ENCODE assay signal across 20 mouse cellular contexts in genomic region chr2:139788658-139789057, GRCm38 (mm10).
DNase-seq lines count a peak whose midpoint lies in the region; ATAC-seq and TF ChIP-seq lines count a peak whose summit lies in the region.
"Had no signal": no experiment of that assay in that cellular context is flagged by ENCODE, and none has a peak within 500 bp of the region (broad histone marks: within the 10 kb centered on the region; RNA-seq: fewer than 3 reads in every experiment).

No protein-coding gene starts in this region.

- no peak for TF ChIP-seq POLR2A in liver, adult 2 months (IDR thresholded peaks at IDR 0.05; ENCODE audit: extremely low read depth, insufficient read depth, low read length)

- no peak overlapping the region for H3K9ac ChIP-seq in liver, adult 2 months (ENCODE audit: low read depth, low read length)
- no peak overlapping the region for H3K9ac ChIP-seq in liver, embryonic 11.5 days (ENCODE audit: low read depth, low read length)
- H3K9ac ChIP-seq: forebrain, embryonic 13.5 days; heart, embryonic 13.5 days; hindbrain, embryonic 12.5 days; kidney, embryonic 15.5 days; limb, embryonic 13.5 days; liver, embryonic 14.5 days had no signal

- TF ChIP-seq CTCF in liver, adult 2 months (IDR thresholded peaks at IDR 0.05; ENCODE audit: low read depth, low read length) = no peak

- H3K36me3 ChIP-seq in liver, adult 2 months (ENCODE audit: control insufficient read depth, insufficient read depth, low read length) = no peaks in the 10 kb centered on the region
- H3K36me3 ChIP-seq in liver, embryonic 11.5 days (ENCODE audit: control insufficient read depth, insufficient read depth, low read length) = no peaks in the 10 kb centered on the region
- H3K36me3 ChIP-seq: heart, embryonic 13.5 days; hindbrain, embryonic 12.5 days; kidney, embryonic 15.5 days; limb, embryonic 13.5 days had no signal

- no peaks in the 10 kb centered on the region for H3K4me1 ChIP-seq in liver, adult 2 months (ENCODE audit: control insufficient read depth, insufficient read depth, low read length)
- no peaks in the 10 kb centered on the region for H3K4me1 ChIP-seq in liver, embryonic 11.5 days (replicated peaks; ENCODE audit: control insufficient read depth, insufficient read depth, low read length)
- H3K4me1 ChIP-seq: forebrain, embryonic 13.5 days; heart, embryonic 13.5 days; hindbrain, embryonic 12.5 days had no signal

- no peaks in the 10 kb centered on the region for H3K9me3 ChIP-seq in liver, embryonic 11.5 days (ENCODE audit: control insufficient read depth, low read length)
- H3K9me3 ChIP-seq: forebrain, embryonic 13.5 days; heart, embryonic 13.5 days; hindbrain, embryonic 12.5 days; kidney, embryonic 15.5 days; limb, embryonic 13.5 days had no signal

- no peak overlapping the region for H3K4me3 ChIP-seq in liver, adult 2 months (ENCODE audit: insufficient read depth, low read depth, low read length)
- no peak overlapping the region for H3K4me3 ChIP-seq in liver, embryonic 11.5 days (ENCODE audit: low read depth, low read length)
- H3K4me3 ChIP-seq: forebrain, embryonic 13.5 days; heart, adult 2 months; heart, embryonic 13.5 days; hindbrain, embryonic 12.5 days; kidney, embryonic 15.5 days; limb, embryonic 13.5 days had no signal

- peak; percentile 53 for DNase-seq in liver, adult 2 months (ENCODE audit: extremely low read depth, low read depth, low spot score)
- DNase-seq in liver, embryonic 11.5 days (ENCODE audit: low spot score) = no peak
- DNase-seq in urinary bladder, postnatal 14 days (ENCODE audit: low spot score) = peak; percentile 50
- DNase-seq in urinary bladder, adult 2 months (ENCODE audit: low spot score) = no peak
- peak; percentile 53 for DNase-seq in NIH3T3 (ENCODE audit: low read depth)
- no peak for DNase-seq in left cerebral cortex, postnatal 36 days (ENCODE audit: low spot score in 2 of 2)
- no peak for DNase-seq in spleen, postnatal 14 days (ENCODE audit: low spot score in 2 of 2)
- DNase-seq: cerebellum, adult 9-10 months; gastrocnemius, postnatal 36 days; heart, adult 2 months; heart, postnatal 14 days; thymus, postnatal 25 days had no signal

- no peak for ATAC-seq in liver, embryonic 11.5 days (replicated peaks; ENCODE audit: low FRiP score)
- ATAC-seq: forebrain, embryonic 13.5 days; intestine, postnatal 0 days had no signal

- no peak overlapping the region for H3K4me2 ChIP-seq in liver, embryonic 11.5 days
- H3K4me2 ChIP-seq: forebrain, embryonic 13.5 days; heart, embryonic 13.5 days; hindbrain, embryonic 12.5 days; kidney, embryonic 15.5 days; limb, embryonic 13.5 days; midbrain, embryonic 11.5 days had no signal

- no peak overlapping the region for H3K27ac ChIP-seq in liver, adult 2 months (replicated peaks; ENCODE audit: insufficient read depth, low read depth, low read length)
- no peak overlapping the region for H3K27ac ChIP-seq in liver, embryonic 11.5 days (ENCODE audit: low read depth, low read length)
- H3K27ac ChIP-seq: forebrain, embryonic 13.5 days; heart, adult 2 months; heart, embryonic 13.5 days; hindbrain, embryonic 12.5 days; kidney, embryonic 15.5 days; limb, embryonic 13.5 days; liver, embryonic 14.5 days had no signal

- intact Hi-C loops in left cerebral cortex, postnatal 36 days (cut with DNase I) = no loop called here

- H3K79me2 ChIP-seq in liver, adult 2 months (ENCODE audit: control insufficient read depth, insufficient read depth, low read length) = no peaks in the 10 kb centered on the region

- H3K27me3 ChIP-seq in liver, adult 2 months (ENCODE audit: control insufficient read depth, insufficient read depth, low read length) = no peaks in the 10 kb centered on the region
- H3K27me3 ChIP-seq in liver, embryonic 11.5 days (replicated peaks; ENCODE audit: control insufficient read depth, insufficient read depth, low read length) = no peaks in the 10 kb centered on the region
- H3K27me3 ChIP-seq: forebrain, embryonic 13.5 days; heart, embryonic 13.5 days; hindbrain, embryonic 12.5 days; kidney, embryonic 15.5 days; limb, embryonic 13.5 days had no signal

- WGBS in liver, adult 2 months = 43% methylated on average over 4 of the region's 4 CpGs
- WGBS in liver, embryonic 11.5 days = 75% methylated on average over 4 of the region's 4 CpGs

Comparison
In these comparisons a context has a peak if more than half of its experiments do, and no peak if none do; other contexts are left out.
1. DNase-seq: peak in liver, adult 2 months (single experiment), urinary bladder, postnatal 14 days (single experiment) and NIH3T3 (single experiment); none in liver, embryonic 11.5 days (single experiment), urinary bladder, adult 2 months (single experiment), left cerebral cortex, postnatal 36 days (0 of 2) and spleen, postnatal 14 days (0 of 2).